Mouse (Mus musculus) forebrain, embryonic 13.5 days (tissue): Measurements from ENCODE around the gene Phc2. TPM values are rescaled to one million over a fixed set of nuclear protein-coding genes. Genes with fewer than 3 reads are reported as not detected.
A peak's percentile ranks its signal among the peaks of the same experiment; 100 is the strongest.

Experiments used
- ATAC-seq: fragments of 200-750 bp; cut with Nextera tagmentation; 2 replicates; pipeline ENCODE4 v1.8.0; 2017
- H3K27ac ChIP-seq: fragments of 300-500 bp; sonication (generic); 2 replicates; pipeline ENCODE4 v1.5.1; 2015; ENCODE audit warnings: inconsistent platforms, mild to moderate bottlenecking, moderate library complexity
- H3K27me3 ChIP-seq: fragments of 300-500 bp; sonication (generic); 2 replicates; pipeline ENCODE4 v1.6.1; 2015; ENCODE audit warnings: mild to moderate bottlenecking, inconsistent platforms
- H3K36me3 ChIP-seq: fragments of 300-500 bp; sonication (generic); 2 replicates; pipeline ENCODE4 v1.6.1; 2015; ENCODE audit warnings: mild to moderate bottlenecking, inconsistent platforms; ENCODE audit not compliant: poor library complexity, severe bottlenecking
- H3K4me1 ChIP-seq: fragments of 300-500 bp; sonication (generic); 2 replicates; pipeline ENCODE4 v1.6.1; 2015; ENCODE audit warnings: inconsistent platforms
- H3K4me2 ChIP-seq: fragments of 300-500 bp; sonication (generic); 2 replicates; pipeline ENCODE4 v1.6.1; 2015; ENCODE audit warnings: inconsistent platforms, mild to moderate bottlenecking, moderate library complexity
- H3K4me3 ChIP-seq: fragments of 300-500 bp; sonication (generic); 2 replicates; pipeline ENCODE4 v1.5.1; 2015; ENCODE audit warnings: mild to moderate bottlenecking, inconsistent platforms
- H3K9ac ChIP-seq: fragments of 300-500 bp; sonication (generic); 2 replicates; pipeline ENCODE4 v1.6.1; 2015; ENCODE audit warnings: mild to moderate bottlenecking, inconsistent platforms
- H3K9me3 ChIP-seq: fragments of 300-500 bp; sonication (generic); replicated peaks from 2 replicates; pipeline ENCODE4 v1.6.1; 2016; ENCODE audit warnings: inconsistent platforms
- WGBS: fragments of 180-500 bp; shearing (Covaris S2); methylation state at CpG from one replicate; pipeline ENCODE4 v1.1.7; 2015; 5-methylcytosine and 5-hydroxymethylcytosine counted together
- polyA plus RNA-seq: library from polyadenylated mRNA; unstranded; fragments of >200 nt; fragmentation: Nextera tagmentation; extraction: Ambion mirVana; gene quantifications from 2 replicates; pipeline ENCODE4 v1.2.1, GENCODE M21; 2015

Phc2 gene
- polyA plus RNA-seq, 1 experiment from 2014 or later: 34.9 TPM

GRCm38 (mm10) chr4:128681126-128681525 lies 26.6 kb downstream of the Phc2 start:
- WGBS: 45% methylated on average over 8 of the region's 8 CpGs

DNA sequence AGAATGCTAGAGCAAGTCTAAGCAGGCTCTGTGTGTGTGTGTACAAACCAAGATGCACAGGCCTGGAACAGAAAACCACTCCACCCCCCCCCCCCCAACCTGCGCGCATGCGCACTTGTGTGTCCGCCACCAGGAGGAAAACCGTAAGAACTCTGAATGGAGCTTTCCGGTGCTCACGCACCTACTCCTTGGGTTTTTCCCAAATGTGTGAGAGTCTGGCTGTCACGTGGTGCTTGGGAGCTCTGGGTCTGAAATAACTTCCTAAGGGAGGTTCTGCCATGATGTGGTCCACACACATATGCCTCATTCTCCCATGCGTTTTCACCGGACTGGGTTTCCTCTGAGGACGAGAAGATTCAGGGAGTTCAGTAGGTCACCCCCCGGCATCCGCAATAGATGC lies 27.8 kb downstream of the Phc2 start:
- no peak overlapping the region for H3K9ac ChIP-seq
- H3K27ac ChIP-seq: no peak overlapping the region
- WGBS: 93% methylated on average over 13 of the region's 13 CpGs
- H3K36me3 ChIP-seq: no peaks in the 10 kb centered on the region
- no peaks in the 10 kb centered on the region for H3K27me3 ChIP-seq
- no peak overlapping the region for H3K4me3 ChIP-seq
- H3K9me3 ChIP-seq: no peaks in the 10 kb centered on the region
- ATAC-seq: no peak
- H3K4me2 ChIP-seq: no peak overlapping the region
- H3K4me1 ChIP-seq: peaks cover 23% of the 10 kb centered on the region

More at GRCm38 (mm10) chr4:128681126-128681525, 26.6 kb downstream of the Phc2 start:
- Histone ChIP-seq H3K9me3 (no peaks in the 10 kb centered on the region), H3K36me3 (no peaks in the 10 kb centered on the region), H3K4me3 (no peak overlapping the region), H3K27ac (no peak overlapping the region), H3K9ac (no peak overlapping the region), H3K4me2 (no peak overlapping the region), H3K27me3 (no peaks in the 10 kb centered on the region), H3K4me1 (peaks cover 23% of the 10 kb centered on the region)
- ATAC-seq: no peak

- Histone ChIP-seq H3K9ac (no peak overlapping the region; the same call in 1 of the 2 replicates), H3K27me3 (no peaks in the 10 kb centered on the region), H3K27ac (no peak overlapping the region), H3K36me3 (no peaks in the 10 kb centered on the region), H3K4me2 (no peak overlapping the region), H3K9me3 (peaks cover 3% of the 10 kb centered on the region; the same call in 1 of the 2 replicates), H3K4me3 (no peak overlapping the region), H3K4me1 (peaks cover 26% of the 10 kb centered on the region)
- 48% methylated on average over 3 of the region's 3 CpGs for WGBS
- no peak for ATAC-seq
These were observed 29.2 kb downstream of the Phc2 start for GRCm38 (mm10) chr4:128683706-128684105.

DNA sequence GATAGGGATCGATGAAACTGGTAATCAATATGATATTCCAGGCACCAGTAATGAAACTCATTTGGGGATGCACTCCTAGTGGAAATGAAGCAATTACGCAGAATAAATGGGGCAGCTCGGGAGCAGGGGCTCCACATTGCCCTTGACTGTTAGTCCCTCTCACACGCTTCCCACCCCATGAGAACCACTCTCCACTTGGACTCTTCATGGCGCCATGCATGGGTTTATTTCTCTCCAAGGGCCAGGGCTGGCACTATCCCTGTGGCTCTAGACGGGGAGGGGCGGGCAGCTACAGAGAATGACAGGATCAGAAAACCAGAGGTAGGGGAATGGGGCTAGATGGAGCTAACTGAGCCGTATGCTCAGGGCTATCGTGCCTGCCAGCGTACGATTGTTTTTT lies 29.6 kb downstream of the Phc2 start:
- WGBS: 76% methylated on average over 11 of the region's 11 CpGs
- no peak overlapping the region for H3K4me2 ChIP-seq
- H3K4me3 ChIP-seq: no peak overlapping the region
- no peak overlapping the region for H3K9ac ChIP-seq
- no peaks in the 10 kb centered on the region for H3K36me3 ChIP-seq
- ATAC-seq: no peak
- H3K27me3 ChIP-seq: no peaks in the 10 kb centered on the region
- H3K4me1 ChIP-seq: peaks cover 24% of the 10 kb centered on the region
- no peak overlapping the region for H3K27ac ChIP-seq
- peaks cover 3% of the 10 kb centered on the region; the same call in 1 of the 2 replicates for H3K9me3 ChIP-seq

DNA sequence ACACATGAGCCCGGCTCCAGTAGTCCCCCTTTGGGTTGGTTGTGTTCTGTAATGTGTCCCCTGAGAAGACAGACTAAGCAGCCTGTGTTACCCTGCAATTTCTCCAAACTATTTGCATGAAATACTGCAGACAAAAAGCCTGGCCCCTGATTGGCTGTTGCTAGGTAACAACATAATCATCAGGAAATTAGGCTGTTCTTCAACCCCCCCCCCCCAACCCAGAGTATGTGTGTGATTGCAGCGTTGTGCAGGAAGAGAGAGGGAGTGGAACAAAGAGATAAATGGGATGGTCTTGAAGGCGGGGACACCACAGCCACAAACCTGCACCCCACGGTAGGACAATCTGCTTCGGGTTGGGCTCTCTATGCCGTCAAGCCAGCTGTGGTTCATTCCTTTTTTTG lies 34.0 kb downstream of the Phc2 start:
- peak overlapping the region; percentile 52 for H3K4me2 ChIP-seq
- peak overlapping the region; percentile 86 for H3K27ac ChIP-seq
- peak; percentile 77 for ATAC-seq
- H3K4me3 ChIP-seq: peak overlapping the region; percentile 28
- 49% methylated on average over 6 of the region's 6 CpGs for WGBS
- no peaks in the 10 kb centered on the region for H3K36me3 ChIP-seq
- H3K4me1 ChIP-seq: peaks cover 60% of the 10 kb centered on the region
- no peaks in the 10 kb centered on the region for H3K27me3 ChIP-seq
- 0 out of 2 replicates have a peak overlapping the region, but pooled peaks have one; percentile 47 for H3K9ac ChIP-seq
- peaks cover 3% of the 10 kb centered on the region; the same call in 1 of the 2 replicates for H3K9me3 ChIP-seq

DNA sequence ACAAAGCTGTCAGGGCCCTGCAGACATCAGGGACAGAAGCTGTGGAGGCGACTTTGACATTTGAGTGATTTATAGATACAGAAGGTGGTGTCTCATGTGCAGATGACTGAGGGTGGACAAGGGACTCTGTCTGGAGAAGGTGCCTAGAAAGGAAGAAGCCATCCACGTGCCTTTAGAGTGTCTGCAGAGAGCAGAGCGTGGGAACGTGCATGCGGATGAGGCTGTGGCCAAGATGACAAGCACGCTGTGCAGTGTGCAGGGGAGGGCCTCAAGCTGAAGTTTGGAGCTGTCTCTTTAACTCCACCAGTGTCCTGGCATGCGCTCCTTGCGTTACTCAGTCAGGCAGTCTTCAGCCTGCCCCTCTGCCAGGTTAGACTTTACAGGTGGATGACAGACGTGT lies 34.5 kb downstream of the Phc2 start:
- whole genome bisulfite sequencing: 70% methylated on average over 9 of the region's 9 CpGs
- peak overlapping the region; percentile 52 for H3K4me2 ChIP-seq
- no peaks in the 10 kb centered on the region for H3K27me3 ChIP-seq
- peak overlapping the region; percentile 47 for H3K9ac ChIP-seq
- H3K4me3 ChIP-seq: peak overlapping the region; percentile 28
- H3K4me1 ChIP-seq: peaks cover 57% of the 10 kb centered on the region
- no peaks in the 10 kb centered on the region for H3K36me3 ChIP-seq
- H3K27ac ChIP-seq: peak overlapping the region; percentile 86
- peaks cover 3% of the 10 kb centered on the region; the same call in 1 of the 2 replicates for H3K9me3 ChIP-seq
- ATAC-seq: peak; percentile 57

DNA sequence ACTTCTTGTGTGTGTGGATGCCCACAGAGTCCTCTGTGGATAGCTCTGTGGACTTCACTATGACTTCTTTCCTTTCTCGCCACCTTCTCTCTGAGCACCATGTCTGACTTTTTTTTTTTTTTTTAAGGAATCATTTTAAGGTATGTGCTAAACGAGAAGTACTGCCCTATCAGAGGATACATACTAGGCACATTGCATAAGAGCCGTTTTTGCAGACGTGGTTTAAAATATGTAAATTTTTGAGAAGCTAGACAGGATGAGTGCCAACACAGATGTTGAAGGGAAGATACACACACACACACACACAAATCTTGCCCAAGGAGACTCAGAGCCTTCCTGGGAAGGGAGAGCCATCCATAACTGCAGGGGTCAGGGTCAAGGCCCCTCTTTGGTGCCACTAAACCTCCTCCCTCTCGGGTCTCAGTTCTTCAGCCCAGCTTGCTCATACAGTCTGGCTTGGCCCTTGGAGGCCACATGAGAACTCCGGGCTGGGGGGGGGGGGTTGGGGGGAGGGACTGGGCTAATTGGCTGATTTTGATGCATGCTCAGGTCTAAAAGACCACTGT lies 35.3 kb downstream of the Phc2 start:
- 66% methylated on average over 6 of the region's 6 CpGs for WGBS
- peak overlapping the region; percentile 28 for H3K4me3 ChIP-seq
- no peak for ATAC-seq

DNA sequence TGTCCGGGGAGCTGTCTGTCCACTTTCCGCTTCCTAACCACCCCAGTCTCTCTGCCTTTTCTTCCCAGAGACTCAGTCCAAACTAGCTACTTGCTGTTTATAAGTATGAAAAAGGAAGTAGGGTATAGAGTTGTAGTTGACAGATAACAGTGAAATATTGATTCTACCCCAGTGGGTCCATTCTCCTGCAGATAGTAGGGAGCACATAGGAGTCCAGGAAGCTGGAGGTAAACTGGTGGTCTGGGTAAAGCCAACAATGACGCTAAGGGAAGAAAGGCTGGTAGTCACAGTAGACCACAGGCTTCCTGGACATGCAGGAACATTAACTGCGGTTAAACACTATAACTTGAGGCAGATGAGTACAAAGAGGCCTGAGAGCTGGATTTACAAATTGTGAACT lies 36.7 kb downstream of the Phc2 start:
- Histone ChIP-seq H3K4me3 (no peak overlapping the region), H3K27me3 (no peaks in the 10 kb centered on the region), H3K27ac (no peak overlapping the region), H3K36me3 (no peaks in the 10 kb centered on the region), H3K9ac (no peak overlapping the region), H3K4me2 (peak overlapping the region; percentile 52; the same call in 1 of the 2 replicates), H3K4me1 (peaks cover 64% of the 10 kb centered on the region), H3K9me3 (peaks cover 3% of the 10 kb centered on the region; the same call in 1 of the 2 replicates)
- whole genome bisulfite sequencing: 93% methylated on average over 4 of the region's 4 CpGs
- ATAC-seq: no peak

More for the DNA sequence above, 35.3 kb downstream of the Phc2 start:
- H3K4me2 ChIP-seq: peak overlapping the region; percentile 52
- H3K4me1 ChIP-seq: peaks cover 59% of the 10 kb centered on the region
- H3K9ac ChIP-seq: no peak overlapping the region
- H3K27ac ChIP-seq: peak overlapping the region; percentile 86; the same call in 1 of the 2 replicates
- H3K36me3 ChIP-seq: no peaks in the 10 kb centered on the region
- peaks cover 3% of the 10 kb centered on the region; the same call in 1 of the 2 replicates for H3K9me3 ChIP-seq
- no peaks in the 10 kb centered on the region for H3K27me3 ChIP-seq

GRCm38 (mm10) chr4:128692149-128692925 lies 37.8 kb downstream of the Phc2 start:
- no peak overlapping the region for H3K9ac ChIP-seq
- H3K36me3 ChIP-seq: no peaks in the 10 kb centered on the region
- H3K27ac ChIP-seq: peak overlapping the region; percentile 6; the same call in 1 of the 2 replicates
- H3K4me2 ChIP-seq: no peak overlapping the region
- peaks cover 66% of the 10 kb centered on the region for H3K4me1 ChIP-seq
- H3K4me3 ChIP-seq: no peak overlapping the region
- peak; percentile 28; the same call in 1 of the 2 replicates for ATAC-seq
- WGBS: 60% methylated on average over 14 of the region's 15 CpGs
- H3K27me3 ChIP-seq: no peaks in the 10 kb centered on the region
- H3K9me3 ChIP-seq: peaks cover 3% of the 10 kb centered on the region; the same call in 1 of the 2 replicates

GRCm38 (mm10) chr4:128693207-128693606 lies 38.7 kb downstream of the Phc2 start:
- no peak for ATAC-seq
- no peaks in the 10 kb centered on the region for H3K27me3 ChIP-seq
- H3K4me2 ChIP-seq: no peak overlapping the region
- H3K9ac ChIP-seq: no peak overlapping the region
- H3K9me3 ChIP-seq: no peaks in the 10 kb centered on the region
- peaks cover 69% of the 10 kb centered on the region for H3K4me1 ChIP-seq
- no peaks in the 10 kb centered on the region for H3K36me3 ChIP-seq
- WGBS: 57% methylated on average over 5 of the region's 5 CpGs
- H3K27ac ChIP-seq: no peak overlapping the region
- no peak overlapping the region for H3K4me3 ChIP-seq

DNA sequence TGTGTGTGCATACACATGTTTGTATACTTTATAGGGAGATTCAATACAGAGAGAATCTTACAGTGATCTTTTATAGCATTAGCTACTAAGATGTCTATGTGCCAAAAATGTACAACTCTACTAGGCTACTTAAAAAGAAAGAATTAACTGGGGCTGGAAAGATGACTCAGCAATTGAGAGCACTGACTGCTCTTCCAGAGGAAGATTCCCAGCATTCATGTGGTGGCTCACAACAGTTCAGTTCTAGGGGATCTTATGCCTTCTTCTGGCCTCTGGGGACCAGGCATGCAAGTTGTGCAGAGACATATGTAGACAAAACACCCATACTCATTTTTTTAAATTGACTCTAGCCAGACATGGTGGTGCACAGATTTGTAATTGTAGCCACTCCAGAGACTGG lies 39.8 kb downstream of the Phc2 start:
- no peaks in the 10 kb centered on the region for H3K36me3 ChIP-seq
- H3K9ac ChIP-seq: no peak overlapping the region
- H3K4me2 ChIP-seq: no peak overlapping the region
- no peak for ATAC-seq
- H3K4me1 ChIP-seq: peaks cover 65% of the 10 kb centered on the region
- H3K27ac ChIP-seq: no peak overlapping the region
- H3K9me3 ChIP-seq: no peaks in the 10 kb centered on the region
- no peak overlapping the region for H3K4me3 ChIP-seq
- H3K27me3 ChIP-seq: no peaks in the 10 kb centered on the region

DNA sequence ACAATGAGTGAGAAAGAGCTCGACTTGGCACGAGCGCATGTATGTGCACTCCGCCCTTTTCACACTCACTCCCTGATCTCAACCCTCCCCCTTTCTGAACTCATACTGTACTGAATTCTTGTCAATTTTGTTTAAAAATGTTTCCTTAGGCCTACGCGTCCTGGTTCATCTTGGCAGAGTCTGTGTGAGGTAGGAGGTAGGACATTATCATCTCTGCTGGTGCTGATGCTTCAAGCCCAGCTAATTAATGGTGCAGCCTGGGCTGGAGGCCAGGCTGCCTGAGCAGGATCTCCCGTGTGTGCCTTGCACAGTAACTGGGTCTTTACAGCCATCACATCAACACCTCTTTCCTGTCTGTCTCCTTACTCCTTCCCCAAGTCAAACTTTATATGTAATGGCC lies 40.6 kb downstream of the Phc2 start:
- WGBS: 83% methylated on average over 7 of the region's 7 CpGs
- Histone ChIP-seq H3K4me3 (no peak overlapping the region), H3K4me2 (no peak overlapping the region), H3K4me1 (peaks cover 56% of the 10 kb centered on the region), H3K27me3 (no peaks in the 10 kb centered on the region), H3K9ac (no peak overlapping the region), H3K9me3 (no peaks in the 10 kb centered on the region), H3K27ac (no peak overlapping the region), H3K36me3 (no peaks in the 10 kb centered on the region)
- ATAC-seq: no peak
